Mouse (Mus musculus) G1E (cell line): Measurements from ENCODE around the gene Slmap.

ENCODE experiments used
- CTCF ChIP-seq: IDR thresholded peaks from 2 replicates; pipeline ENCODE4 v1.5.1; 2012; ENCODE audit warnings: low read depth, low read length, inconsistent platforms, mixed read lengths
- GATA1 ChIP-seq: IDR thresholded peaks from 2 replicates; pipeline ENCODE4 v1.6.1; 2012; ENCODE audit warnings: borderline replicate concordance, low read length, inconsistent platforms, mixed read lengths
- POLR2AphosphoS5 ChIP-seq: IDR thresholded peaks from 2 replicates; pipeline ENCODE4 v1.6.1; 2012; ENCODE audit warnings: low read depth, low read length, inconsistent platforms; ENCODE audit not compliant: insufficient replicate concordance

DNA sequence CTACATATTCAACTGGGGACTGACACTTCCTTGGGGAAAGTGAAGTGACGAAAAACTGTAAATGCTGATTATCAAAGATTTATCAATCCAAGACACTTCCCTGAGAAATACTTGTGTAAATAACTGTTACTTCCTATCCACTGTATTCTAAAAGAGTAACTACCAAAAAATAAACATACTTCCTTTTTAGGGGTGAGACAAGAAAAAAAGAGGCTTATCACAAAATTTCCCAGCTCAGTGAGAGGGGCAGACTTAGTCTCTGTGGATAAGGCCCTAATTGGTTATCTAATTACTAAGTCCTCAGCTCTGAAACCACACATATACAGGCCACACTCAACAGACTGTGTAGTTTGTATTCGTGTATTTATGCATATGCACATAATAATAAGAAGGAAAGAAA is 97.0 kb downstream of the Slmap start:
- no peak for TF ChIP-seq CTCF
- no peak for TF ChIP-seq GATA1
- no peak for TF ChIP-seq POLR2AphosphoS5
